Mouse (Mus musculus): ENCODE results near the gene Il18r1. TPM values are rescaled to one million over a fixed set of nuclear protein-coding genes. Genes with fewer than 3 reads are reported as not detected.

Gene Il18r1
- polyA plus RNA-seq, 1 experiment: not detected

GRCm38 (mm10) chr1:40435936-40436335, 29.4 kb upstream of the Il18r1 start:
- Histone ChIP-seq H3K4me3 (replicated peaks) (no peak overlapping the region), H3K9me3 (no peaks in the 10 kb centered on the region), H3K27me3 (replicated peaks) (no peaks in the 10 kb centered on the region), H3K36me3 (replicated peaks; ENCODE audit: low read length) (no peaks in the 10 kb centered on the region), H3K4me1 (peaks cover 19% of the 10 kb centered on the region)
- no peak for TF ChIP-seq FLI1 (IDR thresholded peaks at IDR 0.05; ENCODE audit: low read length)
- TF ChIP-seq GATA1 (IDR thresholded peaks at IDR 0.05; ENCODE audit: borderline replicate concordance, low read length): no peak

DNA sequence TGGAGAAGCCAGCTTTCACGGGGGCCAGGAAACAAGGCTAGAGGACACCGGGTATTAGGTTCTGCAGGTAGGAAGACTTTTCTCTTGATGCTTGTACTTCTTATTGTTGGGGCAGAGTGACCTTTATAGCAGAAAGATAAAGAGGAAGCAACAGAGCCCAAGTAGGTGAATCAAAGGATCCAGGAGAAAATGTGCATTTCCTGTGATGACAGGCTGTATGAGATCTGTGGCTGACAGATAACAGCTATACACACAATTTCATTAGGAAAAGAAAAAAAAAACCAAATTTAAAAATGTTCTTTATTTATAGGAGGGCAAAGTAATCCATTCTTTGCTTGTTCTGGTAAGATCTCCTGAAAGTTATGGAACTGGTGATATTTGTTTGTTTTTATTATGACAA, 28.0 kb upstream of the Il18r1 start:
- H3K4me1 ChIP-seq: peaks cover 15% of the 10 kb centered on the region
- TF ChIP-seq FLI1 (IDR thresholded peaks at IDR 0.05; ENCODE audit: low read length) (no peak), GATA1 (IDR thresholded peaks at IDR 0.05; ENCODE audit: borderline replicate concordance, low read length) (no peak)

DNA sequence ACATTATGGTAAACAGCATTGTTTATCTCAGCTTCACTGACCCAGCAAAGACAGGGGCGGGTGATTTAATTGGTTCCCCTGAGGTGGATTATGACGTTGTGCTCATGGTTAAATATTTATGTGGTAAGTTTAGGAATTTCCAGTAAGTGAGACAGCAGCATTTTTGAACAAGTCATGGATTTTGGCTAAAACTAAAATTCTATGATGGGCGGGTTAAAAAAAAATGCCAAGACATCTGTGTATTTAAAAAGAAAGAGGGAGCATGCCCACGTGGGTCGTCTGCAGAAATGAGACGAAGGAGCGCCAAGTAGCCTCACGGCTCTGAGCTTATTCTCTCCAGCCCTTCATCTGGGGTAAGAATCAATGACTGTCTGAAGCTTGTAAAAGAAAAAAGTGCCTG, 25.8 kb upstream of the Il18r1 start:
- Histone ChIP-seq H3K9me3 (no peaks in the 10 kb centered on the region), H3K4me1 (peaks cover 15% of the 10 kb centered on the region), H3K36me3 (replicated peaks; ENCODE audit: low read length) (no peaks in the 10 kb centered on the region), H3K4me3 (replicated peaks) (no peak overlapping the region), H3K27me3 (replicated peaks) (no peaks in the 10 kb centered on the region)
- TF ChIP-seq GATA1 (IDR thresholded peaks at IDR 0.05; ENCODE audit: borderline replicate concordance, low read length): no peak
- TF ChIP-seq FLI1 (IDR thresholded peaks at IDR 0.05; ENCODE audit: low read length): no peak

More for the DNA sequence above, 28.0 kb upstream of the Il18r1 start:
- Histone ChIP-seq H3K4me3 (replicated peaks) (no peak overlapping the region), H3K9me3 (no peaks in the 10 kb centered on the region), H3K27me3 (replicated peaks) (no peaks in the 10 kb centered on the region), H3K36me3 (replicated peaks; ENCODE audit: low read length) (no peaks in the 10 kb centered on the region)

DNA sequence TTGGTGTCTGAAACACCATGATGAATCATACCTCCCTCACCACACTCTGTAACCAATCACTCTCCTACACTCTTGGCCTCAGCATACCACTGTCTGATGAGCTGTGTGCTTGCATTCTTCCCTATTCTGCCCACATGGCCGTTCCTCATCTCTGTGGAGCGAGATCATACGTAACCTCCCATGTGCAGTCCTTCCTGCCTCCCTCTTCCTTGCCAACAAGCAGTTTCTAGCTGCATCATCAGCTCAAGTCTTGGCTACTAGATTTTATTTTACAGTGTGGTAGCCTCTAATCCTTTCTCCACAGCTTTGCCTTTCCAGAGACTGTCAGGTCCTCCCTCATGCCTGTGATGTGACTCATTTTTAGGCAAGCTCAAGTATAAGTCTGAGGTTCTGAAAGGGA, 20.6 kb upstream of the Il18r1 start:
- no peak for TF ChIP-seq FLI1 (IDR thresholded peaks at IDR 0.05; ENCODE audit: low read length)
- TF ChIP-seq GATA1 (IDR thresholded peaks at IDR 0.05; ENCODE audit: borderline replicate concordance, low read length): no peak
- no peaks in the 10 kb centered on the region for H3K27me3 ChIP-seq (replicated peaks)
- H3K4me1 ChIP-seq: peaks cover 4% of the 10 kb centered on the region; the same call in 1 of the 2 replicates
- no peaks in the 10 kb centered on the region for H3K36me3 ChIP-seq (replicated peaks; ENCODE audit: low read length)
- no peaks in the 10 kb centered on the region for H3K9me3 ChIP-seq
- peak overlapping the region; percentile 51 for H3K4me3 ChIP-seq (replicated peaks)

- Histone ChIP-seq H3K4me1 (peaks cover 26% of the 10 kb centered on the region), H3K4me3 (replicated peaks) (no peak overlapping the region), H3K9me3 (no peaks in the 10 kb centered on the region), H3K27me3 (replicated peaks) (no peaks in the 10 kb centered on the region), H3K36me3 (replicated peaks; ENCODE audit: low read length) (no peaks in the 10 kb centered on the region)
- TF ChIP-seq FLI1 (IDR thresholded peaks at IDR 0.05; ENCODE audit: low read length): no peak
- no peak for TF ChIP-seq GATA1 (IDR thresholded peaks at IDR 0.05; ENCODE audit: borderline replicate concordance, low read length)
These were observed 2.0 kb downstream of the Il18r1 start for GRCm38 (mm10) chr1:40467306-40467705.

- H3K4me1 ChIP-seq: peaks cover 25% of the 10 kb centered on the region
- H3K9me3 ChIP-seq: no peaks in the 10 kb centered on the region
- no peaks in the 10 kb centered on the region for H3K27me3 ChIP-seq (replicated peaks)
- H3K4me3 ChIP-seq (replicated peaks): no peak overlapping the region
- no peak for TF ChIP-seq FLI1 (IDR thresholded peaks at IDR 0.05; ENCODE audit: low read length)
- no peak for TF ChIP-seq GATA1 (IDR thresholded peaks at IDR 0.05; ENCODE audit: borderline replicate concordance, low read length)
- no peaks in the 10 kb centered on the region for H3K36me3 ChIP-seq (replicated peaks; ENCODE audit: low read length)
These were observed 3.5 kb downstream of the Il18r1 start for GRCm38 (mm10) chr1:40468805-40469204.

DNA sequence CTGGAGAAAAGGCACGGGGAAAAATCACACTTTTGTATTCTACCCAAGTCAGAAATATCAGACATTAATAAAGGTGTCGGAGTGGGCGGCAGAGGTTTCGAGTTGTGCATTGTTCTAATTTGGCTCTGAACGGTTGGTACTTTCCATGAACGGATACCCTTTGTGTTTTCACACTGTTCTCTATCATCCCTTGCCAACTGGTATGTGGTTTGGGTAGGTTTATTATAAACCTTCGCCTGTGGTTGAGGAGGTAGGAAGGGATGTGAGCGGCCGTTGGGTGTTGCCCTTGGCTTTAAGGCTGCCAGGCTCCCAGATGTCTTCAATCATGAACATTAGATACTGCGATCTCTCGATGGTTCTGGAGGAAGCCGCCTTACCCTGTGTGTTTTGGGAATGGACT, 4.5 kb downstream of the Il18r1 start:
- peaks cover 21% of the 10 kb centered on the region for H3K4me1 ChIP-seq
- no peaks in the 10 kb centered on the region for H3K36me3 ChIP-seq (replicated peaks; ENCODE audit: low read length)
- H3K4me3 ChIP-seq (replicated peaks): no peak overlapping the region
- TF ChIP-seq GATA1 (IDR thresholded peaks at IDR 0.05; ENCODE audit: borderline replicate concordance, low read length) (no peak), FLI1 (IDR thresholded peaks at IDR 0.05; ENCODE audit: low read length) (no peak)
- H3K9me3 ChIP-seq: no peaks in the 10 kb centered on the region
- H3K27me3 ChIP-seq (replicated peaks): no peaks in the 10 kb centered on the region

DNA sequence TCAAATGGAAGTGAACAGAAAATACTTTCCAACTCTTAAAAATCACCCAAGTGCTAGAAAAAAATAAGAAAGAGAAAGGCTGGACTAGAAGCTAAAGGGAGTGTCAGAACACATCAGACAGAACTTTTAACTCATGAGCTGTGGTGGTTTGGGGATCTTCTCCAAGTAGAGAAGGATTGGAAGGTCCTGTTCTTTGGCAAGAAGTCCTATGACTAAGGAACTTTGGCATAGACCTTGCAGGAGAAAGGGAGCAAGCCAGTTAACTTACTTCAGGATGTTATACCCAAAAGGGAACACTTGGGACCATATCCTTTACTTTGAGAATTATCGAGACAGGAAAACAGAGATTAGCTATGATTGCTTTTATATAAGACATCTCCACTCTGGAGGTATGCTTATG, 7.0 kb downstream of the Il18r1 start:
- Histone ChIP-seq H3K27me3 (replicated peaks) (no peaks in the 10 kb centered on the region), H3K4me3 (replicated peaks) (no peak overlapping the region)
- TF ChIP-seq FLI1 (IDR thresholded peaks at IDR 0.05; ENCODE audit: low read length): no peak
- no peak for TF ChIP-seq GATA1 (IDR thresholded peaks at IDR 0.05; ENCODE audit: borderline replicate concordance, low read length)

DNA sequence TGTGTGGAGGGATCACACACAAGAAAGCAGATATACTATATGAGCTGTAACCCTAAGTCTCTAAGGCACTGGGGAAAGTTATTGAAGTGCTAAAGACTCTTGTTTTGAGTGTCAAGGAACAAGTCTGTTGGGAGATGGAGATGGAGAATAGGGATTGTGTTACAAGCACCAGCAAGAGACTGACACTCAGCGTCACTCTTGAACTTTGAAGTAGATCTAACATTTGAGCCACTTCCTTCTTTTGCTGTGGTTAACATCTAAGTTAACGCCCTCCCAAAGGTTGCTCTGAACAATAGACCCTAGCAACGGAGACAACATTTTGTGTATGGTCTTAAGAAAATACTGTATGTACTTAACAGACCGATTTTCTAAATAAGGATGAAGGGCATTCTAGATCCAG, 8.3 kb downstream of the Il18r1 start:
- Histone ChIP-seq H3K9me3 (no peaks in the 10 kb centered on the region), H3K4me3 (replicated peaks) (no peak overlapping the region), H3K36me3 (replicated peaks; ENCODE audit: low read length) (no peaks in the 10 kb centered on the region), H3K4me1 (peaks cover 21% of the 10 kb centered on the region), H3K27me3 (replicated peaks) (no peaks in the 10 kb centered on the region)
- TF ChIP-seq FLI1 (IDR thresholded peaks at IDR 0.05; ENCODE audit: low read length) (no peak), GATA1 (IDR thresholded peaks at IDR 0.05; ENCODE audit: borderline replicate concordance, low read length) (no peak)

More for the DNA sequence above, 7.0 kb downstream of the Il18r1 start:
- Histone ChIP-seq H3K4me1 (peaks cover 21% of the 10 kb centered on the region), H3K9me3 (no peaks in the 10 kb centered on the region), H3K36me3 (replicated peaks; ENCODE audit: low read length) (no peaks in the 10 kb centered on the region)

DNA sequence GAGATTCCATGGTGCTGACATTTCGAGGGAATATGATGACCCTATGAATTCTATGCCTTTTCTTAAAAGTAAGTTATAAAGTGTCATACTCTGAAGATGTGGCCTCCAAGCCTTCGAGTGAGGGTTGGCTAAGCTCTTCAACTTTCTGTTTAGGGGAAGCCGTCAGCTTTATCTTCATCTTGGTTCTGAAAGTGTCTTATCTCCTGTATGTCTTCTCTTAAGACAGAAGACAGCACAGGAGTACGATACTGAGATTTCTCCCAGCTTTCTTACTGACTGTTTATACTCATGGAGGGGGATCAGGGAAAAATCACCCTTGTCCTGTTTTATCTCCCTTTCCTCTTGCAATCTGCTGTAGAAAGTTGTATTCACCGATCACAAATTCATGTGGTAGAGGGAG, 9.0 kb downstream of the Il18r1 start:
- Histone ChIP-seq H3K9me3 (no peaks in the 10 kb centered on the region), H3K4me3 (replicated peaks) (no peak overlapping the region), H3K36me3 (replicated peaks; ENCODE audit: low read length) (no peaks in the 10 kb centered on the region), H3K4me1 (peaks cover 19% of the 10 kb centered on the region), H3K27me3 (replicated peaks) (no peaks in the 10 kb centered on the region)
- TF ChIP-seq GATA1 (IDR thresholded peaks at IDR 0.05; ENCODE audit: borderline replicate concordance, low read length) (no peak), FLI1 (IDR thresholded peaks at IDR 0.05; ENCODE audit: low read length) (no peak)

DNA sequence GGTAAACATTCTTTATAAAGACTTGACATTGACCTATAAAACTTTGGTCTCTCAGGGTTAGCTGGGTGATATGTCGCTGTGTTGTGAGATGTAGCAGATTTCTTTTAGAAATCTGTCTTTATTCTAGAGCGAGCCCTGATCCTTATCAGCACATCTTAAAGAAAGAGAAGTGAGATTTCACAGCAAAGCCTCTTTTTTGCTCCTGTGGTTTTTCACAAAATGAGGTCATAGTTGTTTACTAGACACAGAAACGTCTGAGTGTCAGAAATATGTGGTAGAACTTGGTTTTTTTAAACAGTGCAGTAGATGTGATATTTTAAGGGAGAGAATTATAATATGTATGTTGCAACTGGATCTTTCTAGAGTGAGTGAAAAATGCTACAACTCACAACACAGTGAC, 10.3 kb downstream of the Il18r1 start:
- TF ChIP-seq GATA1 (IDR thresholded peaks at IDR 0.05; ENCODE audit: borderline replicate concordance, low read length) (no peak), FLI1 (IDR thresholded peaks at IDR 0.05; ENCODE audit: low read length) (no peak)
- Histone ChIP-seq H3K9me3 (no peaks in the 10 kb centered on the region), H3K36me3 (replicated peaks; ENCODE audit: low read length) (no peaks in the 10 kb centered on the region), H3K27me3 (replicated peaks) (no peaks in the 10 kb centered on the region), H3K4me1 (peaks cover 18% of the 10 kb centered on the region), H3K4me3 (replicated peaks) (no peak overlapping the region)
